Mouse (Mus musculus) splenic B cell, adult 2 months (primary cell): ENCODE measurements around the gene Prdm8.

Experiments
- DNase-seq: peaks from one replicate; pipeline ENCODE4 v3.0.0-alpha.2; 2011; ENCODE audit warnings: low read depth, low spot score
- H3K27me3 ChIP-seq: 2 replicates; pipeline ENCODE4 v1.6.1; 2012; ENCODE audit warnings: mild to moderate bottlenecking, low read length, moderate library complexity, mixed read lengths; ENCODE audit not compliant: control insufficient read depth, poor library complexity, insufficient read depth, severe bottlenecking
- H3K36me3 ChIP-seq: 2 replicates; pipeline ENCODE4 v1.6.1; 2012; ENCODE audit warnings: mild to moderate bottlenecking, low read length, moderate library complexity, mixed read lengths; ENCODE audit not compliant: control insufficient read depth, poor library complexity, insufficient read depth, severe bottlenecking

Gene Prdm8

DNA sequence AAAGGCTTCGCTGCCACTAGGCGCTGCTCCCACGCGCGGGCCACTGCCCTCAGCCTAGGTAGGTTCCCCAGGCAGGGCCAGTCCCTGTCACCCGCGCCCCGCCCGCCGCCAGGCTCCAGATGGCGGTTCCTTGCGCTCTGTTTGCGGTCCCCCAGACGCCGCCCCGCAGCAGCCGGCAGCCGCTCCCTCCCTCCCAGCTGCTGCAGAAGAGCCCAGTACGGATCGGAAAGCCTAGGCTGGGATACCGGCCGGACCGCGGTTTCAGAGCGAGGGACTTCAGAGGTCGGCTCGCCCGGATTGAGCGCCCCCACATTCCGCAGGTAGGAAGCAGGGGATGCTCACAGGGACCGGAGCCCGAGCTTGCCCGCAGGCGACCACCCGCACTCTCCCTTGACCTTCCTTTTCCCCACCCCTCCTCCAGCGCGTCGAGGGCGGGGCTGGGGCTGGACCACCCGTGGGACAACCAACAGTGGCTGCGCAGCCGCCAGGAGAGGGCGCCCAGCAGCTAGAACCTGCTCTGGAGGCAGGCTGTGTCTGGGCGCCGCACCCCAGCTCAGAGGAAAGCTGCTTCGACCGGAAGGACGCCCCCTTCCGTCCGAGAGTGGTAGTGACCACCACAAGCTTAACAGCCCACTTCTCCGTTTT lies at the start of gene Prdm8:
Prdm8 (plus strand) TSS at position 19 of the 645 bp plus-strand sequence.
- Histone ChIP-seq H3K27me3 (no peaks in the 10 kb centered on the region), H3K36me3 (no peaks in the 10 kb centered on the region)
- DNase-seq: peak; percentile 90

DNA sequence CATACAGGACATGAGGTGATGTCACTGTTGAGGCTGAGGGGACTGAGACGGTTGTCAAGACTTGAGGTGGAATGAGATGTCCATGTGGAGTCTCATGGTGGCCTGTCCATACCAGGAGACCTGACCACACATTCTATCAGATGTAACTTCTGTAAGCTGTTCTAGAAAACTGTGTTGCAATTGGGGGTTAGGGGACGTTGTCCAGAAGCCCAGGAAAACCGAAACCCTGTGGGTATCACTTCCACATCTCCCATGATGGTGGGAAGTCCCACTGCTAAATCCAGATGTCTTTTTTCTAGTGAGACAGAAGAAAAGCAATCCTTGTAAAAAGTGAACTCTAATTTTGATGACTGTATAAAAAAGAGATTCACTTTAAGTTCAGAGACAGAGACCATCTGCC lies 39.9 kb upstream of the Prdm8 start:
- Histone ChIP-seq H3K36me3 (no peaks in the 10 kb centered on the region), H3K27me3 (no peaks in the 10 kb centered on the region)
- DNase-seq: no peak

DNA sequence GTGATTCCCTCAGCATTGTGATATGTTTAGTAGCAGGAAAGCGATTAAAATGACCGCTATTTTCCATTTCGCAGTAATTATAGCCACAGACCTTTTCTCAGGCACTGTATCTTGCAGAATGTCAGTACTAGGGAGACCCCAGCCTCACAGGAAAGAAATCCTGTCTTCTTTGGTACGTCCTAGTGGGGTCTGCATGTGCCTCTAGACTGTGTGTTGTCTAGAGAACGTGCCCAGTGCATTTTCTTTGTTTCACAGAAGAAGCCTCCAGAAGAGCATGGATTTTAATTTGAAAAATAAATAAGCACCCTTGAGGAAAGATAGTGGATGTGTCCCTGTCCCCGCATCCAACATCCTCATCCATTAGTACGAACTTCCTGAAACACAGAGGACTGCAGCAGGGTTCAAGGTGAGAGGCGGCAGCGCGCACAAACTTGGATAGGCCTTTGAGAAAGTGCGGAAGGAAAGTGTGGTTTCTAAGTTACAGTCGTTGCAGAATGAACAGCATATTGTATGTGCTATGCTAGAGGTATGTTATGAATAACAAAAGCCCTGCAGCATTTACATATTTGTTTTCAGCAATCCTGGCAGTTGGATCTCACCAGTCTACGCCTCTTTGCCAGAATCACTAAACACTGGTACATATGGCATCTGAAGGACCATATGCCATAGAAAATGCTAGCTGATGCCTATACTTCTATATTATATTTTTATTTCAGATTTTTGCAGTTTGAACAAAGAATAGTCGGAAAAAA lies 28.3 kb upstream of the Prdm8 start:
- Histone ChIP-seq H3K36me3 (no peaks in the 10 kb centered on the region), H3K27me3 (no peaks in the 10 kb centered on the region)
- no peak for DNase-seq

DNA sequence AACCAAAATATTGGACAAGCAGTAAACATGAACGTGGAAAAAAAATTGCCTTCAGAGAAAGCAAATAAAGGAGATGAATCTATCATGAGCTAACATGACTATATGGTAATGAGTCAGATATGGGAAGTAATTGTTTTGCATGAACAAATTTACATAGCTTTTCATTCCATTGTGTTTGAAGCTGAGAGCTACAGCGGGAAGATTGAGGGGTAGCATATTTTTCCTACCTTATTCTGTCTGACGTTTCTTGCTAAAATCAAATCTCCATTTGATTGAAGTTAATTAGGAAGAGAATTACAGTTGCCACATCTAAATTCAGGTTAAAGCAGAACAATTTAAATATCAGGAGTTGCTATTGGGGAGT lies 27.7 kb upstream of the Prdm8 start:
- no peaks in the 10 kb centered on the region for H3K27me3 ChIP-seq
- H3K36me3 ChIP-seq: no peaks in the 10 kb centered on the region
- DNase-seq: no peak

DNA sequence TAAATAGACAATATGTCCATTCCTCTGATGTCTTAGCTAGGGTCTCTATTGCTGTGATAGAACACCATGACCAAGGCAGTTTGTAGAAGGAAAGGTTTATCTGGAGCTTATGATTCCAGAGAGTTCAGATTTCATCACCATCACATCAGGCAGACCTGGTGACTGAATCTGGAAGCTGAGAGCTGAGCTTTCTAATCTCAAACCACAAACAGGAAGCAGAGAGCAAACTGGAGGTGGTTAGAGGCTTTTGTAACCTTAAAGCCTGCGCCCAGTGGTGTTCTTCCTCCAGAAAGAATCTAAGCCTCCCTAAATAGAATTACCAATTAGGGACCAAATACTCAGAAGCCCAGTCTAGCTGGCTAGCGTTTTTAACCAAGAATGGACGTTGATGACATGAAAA lies 20.1 kb upstream of the Prdm8 start:
- peak; percentile 13 for DNase-seq
- Histone ChIP-seq H3K27me3 (no peaks in the 10 kb centered on the region), H3K36me3 (no peaks in the 10 kb centered on the region)

DNA sequence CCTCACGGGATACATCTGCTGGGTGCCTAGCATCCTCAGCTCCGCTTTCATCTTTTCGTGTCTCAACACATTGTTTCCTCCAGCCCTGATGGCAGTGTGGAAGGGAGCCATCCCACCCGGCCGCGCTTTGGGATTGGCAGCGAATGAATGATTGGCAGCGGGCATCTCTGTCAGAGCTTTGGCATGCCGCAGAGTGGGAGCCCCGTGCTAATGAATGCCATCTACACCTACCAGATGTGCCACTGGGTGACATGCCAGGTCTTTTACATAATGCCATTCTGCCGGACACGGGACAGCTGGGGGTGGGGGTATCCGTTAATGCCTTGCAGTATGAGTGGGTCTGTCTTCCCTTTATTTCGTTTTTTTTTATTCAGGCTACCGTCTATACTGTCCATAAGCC lies 882 bp upstream of the Prdm8 start:
- Histone ChIP-seq H3K36me3 (no peaks in the 10 kb centered on the region), H3K27me3 (no peaks in the 10 kb centered on the region)
- DNase-seq: no peak

DNA sequence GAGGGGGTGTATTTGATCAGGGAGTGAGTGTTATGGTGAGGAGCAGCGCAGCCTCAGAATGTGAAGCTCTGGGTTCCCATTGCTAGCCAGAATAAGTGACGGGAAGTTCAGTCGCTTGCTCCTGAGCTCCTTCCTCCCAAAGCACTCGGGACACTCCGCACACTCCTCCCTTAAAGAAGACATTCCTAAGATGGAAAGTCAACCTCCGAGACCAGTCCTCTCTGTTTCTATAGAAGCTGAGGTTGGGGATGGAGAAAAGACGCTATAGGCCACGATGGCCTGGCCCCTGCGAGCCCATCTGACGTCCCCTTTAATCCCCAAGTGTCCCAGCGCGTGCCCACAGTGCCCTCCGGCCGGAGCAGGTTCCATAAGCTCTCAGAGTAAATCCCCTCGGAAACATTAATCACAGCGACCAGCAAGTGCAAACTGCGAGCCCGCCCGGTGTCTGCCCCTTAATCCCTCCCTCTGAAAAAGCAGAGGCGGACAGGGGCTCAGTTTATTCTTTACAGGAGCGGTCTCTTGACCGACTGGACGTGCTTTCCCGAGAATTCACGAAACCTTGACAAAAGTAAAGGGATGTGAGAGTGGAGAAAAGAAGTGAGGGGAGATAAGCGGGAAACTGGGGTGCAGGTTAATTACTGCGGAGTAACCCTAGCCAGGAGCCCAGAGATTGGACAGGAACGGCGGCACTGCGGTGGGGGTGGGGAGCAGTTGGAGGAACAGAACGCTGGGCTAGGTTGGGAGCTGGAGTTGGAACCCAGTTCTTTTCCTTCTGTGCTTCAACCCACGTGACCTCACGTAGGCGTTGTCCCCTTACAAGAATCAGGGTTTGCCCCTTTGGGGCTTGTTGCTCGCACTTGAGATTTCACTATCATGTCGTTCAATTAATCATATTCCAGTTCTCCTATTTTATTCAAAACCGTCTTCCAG lies 1.6 kb downstream of the Prdm8 start:
- peak; percentile 13 for DNase-seq
- no peaks in the 10 kb centered on the region for H3K27me3 ChIP-seq
- no peaks in the 10 kb centered on the region for H3K36me3 ChIP-seq

DNA sequence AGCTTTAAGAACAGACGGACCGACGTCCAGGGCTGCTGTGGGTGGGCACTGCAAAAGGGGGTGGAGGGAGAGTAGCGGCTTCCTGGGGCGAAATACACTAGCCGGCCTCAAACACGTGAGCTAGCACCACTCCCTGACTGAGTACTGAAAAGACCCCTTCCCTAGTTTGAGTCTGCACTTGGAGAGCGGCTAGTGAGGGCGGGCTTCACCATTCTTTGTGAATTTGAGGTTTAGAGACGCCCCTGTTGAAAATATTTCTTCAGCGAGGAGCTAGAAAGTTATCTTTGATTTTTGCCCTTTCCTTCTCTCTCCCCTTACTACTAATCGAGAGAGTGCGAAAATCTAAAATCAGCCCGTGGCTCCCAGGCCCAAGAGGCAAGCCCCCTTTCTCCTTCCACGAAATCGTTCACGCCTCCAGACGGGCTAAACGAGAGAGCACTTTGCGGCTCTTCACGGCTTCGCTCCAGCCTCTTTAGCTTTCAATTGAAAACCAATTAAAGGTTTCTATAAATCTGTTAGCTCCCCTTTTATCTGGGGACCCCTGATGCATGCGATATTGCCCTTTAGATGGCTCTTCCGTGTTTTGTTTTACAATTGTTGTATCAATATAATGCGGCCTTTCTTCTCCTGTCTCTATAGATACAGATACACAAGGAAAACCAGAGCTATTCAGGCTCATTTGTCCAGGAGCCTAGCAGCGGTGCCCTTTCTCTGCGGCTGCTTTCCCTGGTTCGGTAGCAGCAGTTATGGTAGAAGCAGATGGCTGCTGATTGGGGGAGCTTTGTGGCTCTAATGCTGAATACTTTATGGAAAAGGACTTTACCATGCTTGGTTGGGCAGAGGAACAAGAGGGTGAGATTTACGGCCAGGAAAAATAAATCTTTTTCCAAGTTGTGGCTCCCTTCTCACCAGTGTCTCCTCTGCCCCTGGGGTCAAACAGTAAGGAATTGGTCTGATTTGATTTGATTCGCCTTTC lies 2.7 kb downstream of the Prdm8 start:
- Histone ChIP-seq H3K36me3 (no peaks in the 10 kb centered on the region), H3K27me3 (no peaks in the 10 kb centered on the region)
- DNase-seq: peak; percentile 15

DNA sequence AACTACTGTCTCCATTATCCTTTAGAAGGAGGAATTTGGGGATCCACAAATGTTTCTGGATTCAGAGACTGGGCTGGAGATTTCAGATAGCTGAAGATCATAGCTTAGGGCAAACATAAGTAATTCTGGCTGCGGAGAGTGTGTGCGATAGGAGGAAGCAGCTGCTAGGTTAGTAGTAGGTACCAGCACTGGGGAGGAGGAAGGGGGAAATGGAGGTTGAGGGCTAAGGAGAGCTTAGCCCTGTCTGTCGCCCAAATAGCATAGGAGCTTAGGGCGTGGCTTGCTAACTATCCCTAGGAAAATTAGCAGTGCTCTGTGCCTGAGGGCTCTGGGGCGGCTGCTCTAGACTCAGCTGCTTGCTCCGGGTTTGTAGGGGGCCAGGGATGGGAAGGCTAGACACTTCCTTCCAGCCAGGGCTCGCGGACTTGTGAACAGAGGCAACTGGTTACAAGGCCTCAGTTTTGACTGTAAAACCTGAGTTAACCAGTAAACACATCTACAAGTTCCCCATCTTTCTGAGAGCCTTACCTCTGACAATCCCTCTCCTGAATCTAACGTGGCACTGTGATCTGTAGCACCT lies 4.7 kb downstream of the Prdm8 start:
- Histone ChIP-seq H3K27me3 (no peaks in the 10 kb centered on the region), H3K36me3 (no peaks in the 10 kb centered on the region)
- DNase-seq: peak; percentile 31

DNA sequence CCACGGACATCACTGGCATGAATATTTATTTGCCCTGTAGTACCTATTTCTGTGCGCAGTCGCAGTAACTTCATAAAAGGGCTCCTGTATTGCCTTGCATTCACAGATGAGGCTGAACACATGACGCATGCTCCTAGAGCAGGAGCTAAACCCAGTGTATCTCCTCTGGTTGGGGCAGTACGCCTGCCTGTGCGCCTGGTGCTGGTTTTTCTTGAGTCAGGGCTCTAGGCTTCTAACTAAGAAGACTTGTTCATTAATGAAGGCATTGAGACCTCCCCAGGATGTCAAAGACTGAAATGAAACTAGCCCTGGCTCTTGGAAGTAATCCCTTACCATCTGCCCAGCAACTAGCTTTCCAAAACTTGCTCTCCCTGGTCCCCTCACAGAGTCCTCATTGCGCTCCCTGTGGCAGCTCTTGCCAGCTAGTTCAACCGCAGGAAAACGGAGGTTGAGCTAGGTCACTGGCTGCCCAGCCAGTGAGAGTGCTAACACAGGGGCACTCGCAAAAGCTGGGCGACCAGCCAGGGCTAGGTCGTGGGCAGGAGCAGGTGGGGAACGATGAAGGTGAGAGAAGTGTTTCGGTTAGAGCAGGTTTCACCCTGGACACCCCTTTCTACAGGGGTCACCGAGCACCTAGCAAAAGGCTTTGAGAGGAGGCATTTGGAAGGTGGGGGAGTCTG lies 5.6 kb downstream of the Prdm8 start:
- Histone ChIP-seq H3K36me3 (no peaks in the 10 kb centered on the region), H3K27me3 (no peaks in the 10 kb centered on the region)
- peak; percentile 13 for DNase-seq

DNA sequence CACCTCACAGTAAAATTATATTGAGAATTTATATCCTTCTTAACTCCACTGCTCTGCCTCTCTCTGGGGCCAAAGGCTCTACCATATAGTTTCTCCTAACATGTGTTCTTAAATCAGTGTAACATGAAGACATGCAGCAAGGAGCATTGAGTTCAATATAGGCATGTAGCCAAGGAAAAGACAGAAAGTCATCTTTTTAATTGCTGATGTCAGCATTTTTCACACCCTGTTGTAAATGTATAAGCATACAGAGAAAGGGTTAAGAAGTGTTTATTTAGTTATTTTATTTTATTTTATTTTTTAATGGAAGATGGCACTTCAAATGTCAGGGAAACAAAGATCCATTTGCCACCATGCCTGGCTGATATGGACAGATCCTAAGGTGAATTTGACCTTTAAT lies 6.7 kb downstream of the Prdm8 start:
- no peak for DNase-seq
- no peaks in the 10 kb centered on the region for H3K36me3 ChIP-seq
- no peaks in the 10 kb centered on the region for H3K27me3 ChIP-seq

DNA sequence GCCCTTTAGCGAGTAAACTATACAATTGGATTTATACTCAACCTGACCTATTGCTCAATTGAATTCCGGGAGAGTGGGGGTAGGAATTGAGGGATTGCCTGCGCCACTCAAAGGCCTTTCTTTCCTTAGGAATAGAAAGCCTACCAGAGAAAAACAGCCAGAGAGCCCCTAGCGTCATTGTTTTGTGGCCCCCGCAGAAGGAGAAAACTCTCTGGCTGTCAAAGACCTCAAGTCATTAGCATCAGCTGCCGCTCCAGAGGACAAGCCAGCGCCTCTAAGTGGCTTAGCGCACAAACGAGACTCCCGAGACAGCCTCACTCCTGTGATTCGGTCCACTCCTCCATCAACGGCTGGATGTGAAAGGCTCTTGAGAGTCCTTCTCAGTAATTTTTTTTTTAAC lies 12.6 kb downstream of the Prdm8 start:
- DNase-seq: peak; percentile 12
- peaks cover 2% of the 10 kb centered on the region for H3K27me3 ChIP-seq
- no peaks in the 10 kb centered on the region for H3K36me3 ChIP-seq

DNA sequence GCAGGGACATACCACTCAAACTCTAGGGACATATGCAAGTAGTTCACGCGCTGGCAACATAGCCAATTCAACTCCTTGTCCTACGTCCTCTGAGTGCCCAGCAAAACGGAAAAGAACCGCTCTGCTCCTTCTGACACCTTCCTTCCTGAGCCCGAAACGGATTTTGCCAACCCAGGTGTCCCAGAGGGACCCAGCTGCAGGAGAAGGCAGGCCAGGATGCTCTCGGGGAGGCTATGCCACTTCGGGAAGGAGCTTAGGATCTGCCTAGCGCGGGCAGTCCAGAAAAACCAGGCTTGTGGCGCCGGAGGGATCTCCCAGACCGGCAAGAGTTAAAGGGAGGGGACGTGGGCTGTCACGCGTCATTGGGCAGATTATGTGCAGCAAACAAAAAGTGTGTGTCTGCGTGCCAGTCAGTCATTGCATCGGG lies 13.5 kb downstream of the Prdm8 start:
- Histone ChIP-seq H3K27me3 (peaks cover 2% of the 10 kb centered on the region), H3K36me3 (no peaks in the 10 kb centered on the region)
- peak; percentile 30 for DNase-seq
